In genomic region chr6:31938216-31938814, GRCm38 (mm10) we compare ENCODE assay signal across 8 mouse cellular contexts.
DNase-seq lines count a peak whose midpoint lies in the region; ATAC-seq and TF ChIP-seq lines count a peak whose summit lies in the region.

No protein-coding gene starts in this region.

- peak; percentile 93 for DNase-seq in heart, adult 11 months
- no peak for DNase-seq in heart, postnatal 25 days (ENCODE audit: low spot score)
- peak; percentile 92 for DNase-seq in embryonic facial prominence, embryonic 11.5 days (ENCODE audit: low spot score)
- DNase-seq in heart, adult 9 months (ENCODE audit: low spot score in 2 of 2): peak; percentile 11 to 59
- DNase-seq in liver: peak; percentile 75
- DNase-seq in splenic B cell, adult 2 months (ENCODE audit: low read depth, low spot score): peak; percentile 52

- WGBS in embryonic facial prominence, embryonic 11.5 days: 5% methylated on average over 20 of the region's 20 CpGs
- 5% methylated on average over 20 of the region's 20 CpGs for WGBS in kidney, embryonic 15.5 days

- H3K4me3 ChIP-seq in embryonic facial prominence, embryonic 11.5 days (ENCODE audit: low read depth, low read length): peak overlapping the region; percentile 32
- H3K4me3 ChIP-seq in kidney, embryonic 15.5 days (replicated peaks): peak overlapping the region; percentile 43
- no peak overlapping the region for H3K4me3 ChIP-seq in myocyte

- intact Hi-C loops in heart, postnatal 25 days (cut with DNase I): loop anchor here (2.0 to 10.0 kb wide), 4 partner anchors 274 to 1189 kb away; no protein-coding TSS in a partner anchor

- peak overlapping the region; percentile 32; the same call in 1 of the 2 replicates for H3K9ac ChIP-seq in embryonic facial prominence, embryonic 11.5 days (replicated peaks; ENCODE audit: low read length)
- H3K9ac ChIP-seq in kidney, embryonic 15.5 days: 0 out of 2 replicates have a peak overlapping the region, but pooled peaks have one; percentile 9

- no peaks in the 10 kb centered on the region for H3K4me1 ChIP-seq in embryonic facial prominence, embryonic 11.5 days (ENCODE audit: control insufficient read depth, insufficient read depth, low read length)
- H3K4me1 ChIP-seq in kidney, embryonic 15.5 days: peaks cover 23% of the 10 kb centered on the region

- peak overlapping the region; percentile 73 for H3K4me2 ChIP-seq in embryonic facial prominence, embryonic 11.5 days (ENCODE audit: low read depth, low read length)
- H3K4me2 ChIP-seq in kidney, embryonic 15.5 days: peak overlapping the region; percentile 69
- H3K4me2 ChIP-seq in myocyte (ENCODE audit: low read depth): peak overlapping the region; percentile 37

- ATAC-seq in embryonic facial prominence, embryonic 11.5 days (replicated peaks; ENCODE audit: insufficient number of reproducible peaks, low FRiP score, low TSS enrichment, low read depth): peak; percentile 68
- ATAC-seq in kidney, embryonic 15.5 days (replicated peaks; ENCODE audit: low FRiP score): peak; percentile 46

- H3K27ac ChIP-seq in embryonic facial prominence, embryonic 11.5 days (replicated peaks; ENCODE audit: low read depth, low read length): no peak overlapping the region
- H3K27ac ChIP-seq in kidney, embryonic 15.5 days: no peak overlapping the region

- TF ChIP-seq POLR2A in myocyte (IDR thresholded peaks at IDR 0.05; ENCODE audit: insufficient read length, low read depth): no peak

- H3K9me3 ChIP-seq in embryonic facial prominence, embryonic 11.5 days (replicated peaks; ENCODE audit: control insufficient read depth, low read length): no peaks in the 10 kb centered on the region
- no peaks in the 10 kb centered on the region for H3K9me3 ChIP-seq in kidney, embryonic 15.5 days (replicated peaks)

- no peaks in the 10 kb centered on the region for H3K79me2 ChIP-seq in myocyte (ENCODE audit: control insufficient read depth, insufficient read depth)

- no peaks in the 10 kb centered on the region for H3K27me3 ChIP-seq in embryonic facial prominence, embryonic 11.5 days (ENCODE audit: control insufficient read depth, insufficient read depth, low read length)
- H3K27me3 ChIP-seq in kidney, embryonic 15.5 days: peaks cover 14% of the 10 kb centered on the region
- H3K27me3 ChIP-seq in myocyte (ENCODE audit: control insufficient read depth, insufficient read depth, insufficient read length): no peaks in the 10 kb centered on the region
- no peaks in the 10 kb centered on the region for H3K27me3 ChIP-seq in splenic B cell, adult 2 months (ENCODE audit: control insufficient read depth, insufficient read depth, low read length, poor library complexity, severe bottlenecking)

- no peak overlapping the region for H3ac ChIP-seq in myocyte (ENCODE audit: control insufficient read depth, insufficient read length)

- no peaks in the 10 kb centered on the region for H3K36me3 ChIP-seq in embryonic facial prominence, embryonic 11.5 days (replicated peaks; ENCODE audit: control insufficient read depth, insufficient read depth, low read depth, low read length)
- H3K36me3 ChIP-seq in kidney, embryonic 15.5 days: no peaks in the 10 kb centered on the region
- H3K36me3 ChIP-seq in myocyte (ENCODE audit: control insufficient read depth, insufficient read depth): no peaks in the 10 kb centered on the region
- H3K36me3 ChIP-seq in splenic B cell, adult 2 months (ENCODE audit: control insufficient read depth, insufficient read depth, low read length, poor library complexity, severe bottlenecking): no peaks in the 10 kb centered on the region

TF ChIP-seq in myocyte, 11 proteins besides CTCF, POLR2A, EP300 and RAD21:
- TF ChIP-seq E2F4 (IDR thresholded peaks at IDR 0.05; ENCODE audit: insufficient read depth): no peak
- TF ChIP-seq MYOG (IDR thresholded peaks at IDR 0.05; ENCODE audit: control insufficient read depth in 1 of 3, insufficient read depth in 1 of 3, insufficient read length in 2 of 3, low read depth in 2 of 3): no peak
- TF ChIP-seq TCF12 (IDR thresholded peaks at IDR 0.05; ENCODE audit: insufficient read depth, poor library complexity, severe bottlenecking): no peak
- TF ChIP-seq MAX (IDR thresholded peaks at IDR 0.05; ENCODE audit: low read depth): no peak
- TF ChIP-seq SRF (IDR thresholded peaks at IDR 0.05; ENCODE audit: control insufficient read depth, insufficient read length, low read depth): no peak
- no peak for TF ChIP-seq USF1 (IDR thresholded peaks at IDR 0.05; ENCODE audit: low read depth)
- TF ChIP-seq CEBPB (IDR thresholded peaks at IDR 0.05; ENCODE audit: insufficient read depth, poor library complexity, severe bottlenecking): no peak
- TF ChIP-seq MYOD1 (IDR thresholded peaks at IDR 0.05; ENCODE audit: control insufficient read depth in 1 of 3, insufficient read length in 2 of 3, low read depth in 2 of 3): no peak
- no peak for TF ChIP-seq POLR2AphosphoS2 (IDR thresholded peaks at IDR 0.05; ENCODE audit: insufficient read length, low read depth)
- TF ChIP-seq TCF3 (IDR thresholded peaks at IDR 0.05; ENCODE audit: insufficient read length, low read depth): no peak
- TF ChIP-seq REST (IDR thresholded peaks at IDR 0.05; ENCODE audit: insufficient read depth, insufficient read length): no peak
